Mouse (Mus musculus): ENCODE results near the gene Adgrv1.

The Adgrv1 gene

GRCm38 (mm10) chr13:81367681-81368376 lies 265.1 kb downstream of the Adgrv1 start:
- in situ Hi-C loops (cut with MboI; ENCODE audit: low pct_unique_long_range_greater_than_20kb in 1 of 2, low sequenced_read_pairs in 2 of 2, unreplicated experiment in 1 of 2): loop anchor here (25.0 kb wide), 1 partner anchor 506 kb away; no protein-coding TSS in a partner anchor

GRCm38 (mm10) chr13:81360338-81360737 lies 272.6 kb downstream of the Adgrv1 start:
- in situ Hi-C loops (cut with MboI; ENCODE audit: low pct_unique_long_range_greater_than_20kb in 1 of 2, low sequenced_read_pairs in 2 of 2, unreplicated experiment in 1 of 2): loop anchor here (25.0 kb wide), 1 partner anchor 498 kb away; no protein-coding TSS in a partner anchor

GRCm38 (mm10) chr13:81358766-81359165 lies 274.2 kb downstream of the Adgrv1 start:
- in situ Hi-C loops (cut with MboI; ENCODE audit: low pct_unique_long_range_greater_than_20kb in 1 of 2, low sequenced_read_pairs in 2 of 2, unreplicated experiment in 1 of 2): loop anchor here (25.0 kb wide), 1 partner anchor 496 kb away; no protein-coding TSS in a partner anchor

- in situ Hi-C loops (cut with MboI; ENCODE audit: low pct_unique_long_range_greater_than_20kb in 1 of 2, low sequenced_read_pairs in 2 of 2, unreplicated experiment in 1 of 2): loop anchor here (25.0 kb wide), 1 partner anchor 496 kb away; no protein-coding TSS in a partner anchor
These were observed 274.6 kb downstream of the Adgrv1 start for GRCm38 (mm10) chr13:81358365-81358764.

GRCm38 (mm10) chr13:81357215-81357614 lies 275.7 kb downstream of the Adgrv1 start:
- in situ Hi-C loops (cut with MboI; ENCODE audit: low pct_unique_long_range_greater_than_20kb in 1 of 2, low sequenced_read_pairs in 2 of 2, unreplicated experiment in 1 of 2): loop anchor here (25.0 kb wide), 1 partner anchor 495 kb away; no protein-coding TSS in a partner anchor

GRCm38 (mm10) chr13:81354587-81354986 lies 278.4 kb downstream of the Adgrv1 start:
- in situ Hi-C loops (cut with MboI; ENCODE audit: low pct_unique_long_range_greater_than_20kb in 1 of 2, low sequenced_read_pairs in 2 of 2, unreplicated experiment in 1 of 2): loop anchor here (25.0 kb wide), 1 partner anchor 492 kb away; no protein-coding TSS in a partner anchor

- in situ Hi-C loops (cut with MboI; ENCODE audit: low pct_unique_long_range_greater_than_20kb in 1 of 2, low sequenced_read_pairs in 2 of 2, unreplicated experiment in 1 of 2): loop anchor here (25.0 kb wide), 1 partner anchor 490 kb away; no protein-coding TSS in a partner anchor
These were observed 280.7 kb downstream of the Adgrv1 start for GRCm38 (mm10) chr13:81352296-81352695.

- in situ Hi-C loops (cut with MboI; ENCODE audit: low pct_unique_long_range_greater_than_20kb in 1 of 2, low sequenced_read_pairs in 2 of 2, unreplicated experiment in 1 of 2): loop anchor here (25.0 kb wide), 1 partner anchor 489 kb away; no protein-coding TSS in a partner anchor
These were observed 281.3 kb downstream of the Adgrv1 start for GRCm38 (mm10) chr13:81351462-81352155.

- in situ Hi-C loops (cut with MboI; ENCODE audit: low pct_unique_long_range_greater_than_20kb in 1 of 2, low sequenced_read_pairs in 2 of 2, unreplicated experiment in 1 of 2): no loop called here
These were observed 285.5 kb downstream of the Adgrv1 start for GRCm38 (mm10) chr13:81347261-81347980.

GRCm38 (mm10) chr13:81342987-81343596 lies 289.9 kb downstream of the Adgrv1 start:
- in situ Hi-C loops (cut with MboI; ENCODE audit: low pct_unique_long_range_greater_than_20kb in 1 of 2, low sequenced_read_pairs in 2 of 2, unreplicated experiment in 1 of 2): no loop called here

- in situ Hi-C loops (cut with MboI; ENCODE audit: low pct_unique_long_range_greater_than_20kb in 1 of 2, low sequenced_read_pairs in 2 of 2, unreplicated experiment in 1 of 2): no loop called here
These were observed 297.7 kb downstream of the Adgrv1 start for GRCm38 (mm10) chr13:81335241-81335640.

GRCm38 (mm10) chr13:81332018-81332417 lies 300.9 kb downstream of the Adgrv1 start:
- in situ Hi-C loops (cut with MboI; ENCODE audit: low pct_unique_long_range_greater_than_20kb in 1 of 2, low sequenced_read_pairs in 2 of 2, unreplicated experiment in 1 of 2): no loop called here

- in situ Hi-C loops (cut with MboI; ENCODE audit: low pct_unique_long_range_greater_than_20kb in 1 of 2, low sequenced_read_pairs in 2 of 2, unreplicated experiment in 1 of 2): no loop called here
These were observed 303.2 kb downstream of the Adgrv1 start for GRCm38 (mm10) chr13:81329762-81330161.

GRCm38 (mm10) chr13:81328181-81328580 lies 304.8 kb downstream of the Adgrv1 start:
- in situ Hi-C loops (cut with MboI; ENCODE audit: low pct_unique_long_range_greater_than_20kb in 1 of 2, low sequenced_read_pairs in 2 of 2, unreplicated experiment in 1 of 2): no loop called here

- in situ Hi-C loops (cut with MboI; ENCODE audit: low pct_unique_long_range_greater_than_20kb in 1 of 2, low sequenced_read_pairs in 2 of 2, unreplicated experiment in 1 of 2): no loop called here
These were observed 307.2 kb downstream of the Adgrv1 start for GRCm38 (mm10) chr13:81325606-81326215.

- in situ Hi-C loops (cut with MboI; ENCODE audit: low pct_unique_long_range_greater_than_20kb in 1 of 2, low sequenced_read_pairs in 2 of 2, unreplicated experiment in 1 of 2): no loop called here
These were observed 309.2 kb downstream of the Adgrv1 start for GRCm38 (mm10) chr13:81323546-81324316.

GRCm38 (mm10) chr13:81316581-81316980 lies 316.4 kb downstream of the Adgrv1 start:
- in situ Hi-C loops (cut with MboI; ENCODE audit: low pct_unique_long_range_greater_than_20kb in 1 of 2, low sequenced_read_pairs in 2 of 2, unreplicated experiment in 1 of 2): no loop called here

Measured in mouse embryonic stem cell (cell line).